Mouse (Mus musculus) spleen, adult 2 months (tissue): ENCODE measurements around the gene Art3.

Experiments
- CTCF ChIP-seq: fragments of 200-500 bp; IDR thresholded peaks from 2 replicates; pipeline ENCODE4 v1.5.1; 2011; ENCODE audit warnings: mild to moderate bottlenecking, inconsistent platforms; ENCODE audit not compliant: insufficient read depth, insufficient read length, insufficient replicate concordance; ENCODE audit errors: extremely low read depth
- POLR2A ChIP-seq: fragments of 200-500 bp; IDR thresholded peaks from 2 replicates; pipeline ENCODE4 v1.6.1; 2011; ENCODE audit warnings: low read depth, low read length, inconsistent platforms

- TF ChIP-seq CTCF (no peak), POLR2A (no peak)
These were observed 26.4 kb downstream of the Art3 start for GRCm38 (mm10) chr5:92358033-92358432.
